Mouse (Mus musculus): ENCODE measurements around the gene Pfkfb2.

Gene Pfkfb2

DNA sequence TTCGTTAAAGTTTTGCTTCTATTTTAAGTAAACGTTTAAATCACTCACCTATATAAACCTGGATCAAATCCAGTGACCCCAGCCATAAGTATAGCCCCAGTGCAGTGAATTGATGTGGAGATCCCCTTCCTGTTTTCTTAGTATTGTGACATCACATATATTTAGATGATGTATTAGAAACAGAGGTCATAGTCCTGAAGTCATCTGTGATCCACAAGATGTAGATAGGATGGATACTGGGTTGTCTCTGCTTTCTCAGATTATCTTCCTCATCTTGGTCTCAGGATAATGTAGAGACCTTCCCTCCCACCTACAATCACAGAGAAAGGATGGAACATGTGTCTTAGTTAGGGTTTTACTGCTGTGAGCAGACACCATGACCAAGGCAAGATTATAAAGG lies at the start of gene Pfkfb2:
Gene Pfkfb2 (minus strand): TSS at position 101 of the 400 bp plus-strand sequence.
- DNase-seq (ENCODE audit: low read depth in 1 of 2, low spot score in 2 of 2): no peak

DNA sequence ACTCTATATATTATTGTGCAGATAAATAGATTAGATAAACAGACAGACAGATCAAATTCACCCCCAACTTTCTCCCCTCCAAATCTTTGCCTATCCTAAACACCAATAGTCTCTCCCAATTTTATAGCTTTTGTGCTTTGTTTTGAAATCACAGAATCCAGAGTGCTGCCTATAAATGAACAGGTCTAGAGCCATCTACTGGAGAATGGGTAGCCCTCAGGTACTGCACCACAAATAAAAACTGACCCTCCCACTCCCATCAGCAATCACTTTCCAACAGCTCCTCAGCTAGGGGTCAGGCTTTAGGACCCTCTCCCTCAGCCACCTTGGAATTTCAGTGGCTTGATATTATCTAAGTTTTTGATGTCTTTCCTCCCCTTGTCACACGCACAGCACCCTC lies 47.6 kb upstream of the Pfkfb2 start:
- DNase-seq (ENCODE audit: low read depth in 1 of 2, low spot score in 2 of 2): no peak

DNA sequence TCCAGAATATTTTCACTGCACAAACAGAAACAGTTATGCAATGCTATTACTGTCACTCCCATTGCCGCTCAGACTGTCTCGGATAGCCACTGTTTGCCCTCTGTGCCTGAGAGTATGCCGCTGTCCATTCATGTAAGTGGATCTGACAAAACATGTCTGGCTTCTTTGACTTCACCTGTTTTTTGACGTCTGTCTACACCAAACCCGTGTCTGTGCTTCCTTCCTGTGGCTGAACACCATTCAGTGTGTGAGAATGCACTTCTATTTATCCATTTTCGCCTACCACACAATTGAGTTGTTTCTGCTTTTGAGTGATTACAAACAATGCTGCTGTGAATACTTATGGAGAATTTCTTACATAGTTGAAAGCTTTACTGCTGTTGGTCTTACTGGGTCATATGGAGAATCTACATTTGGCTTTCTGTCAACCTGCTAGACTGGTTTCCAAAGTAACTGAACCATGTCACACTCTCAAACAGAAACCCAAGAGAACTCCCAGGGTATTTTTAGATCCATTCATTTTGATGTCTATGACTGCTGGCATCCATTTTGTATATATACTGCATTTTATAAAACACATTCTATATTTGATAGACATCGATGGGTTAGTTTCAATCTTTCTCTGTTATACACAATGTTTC lies 46.8 kb upstream of the Pfkfb2 start:
- DNase-seq (ENCODE audit: low read depth in 1 of 2, low spot score in 2 of 2): no peak

DNA sequence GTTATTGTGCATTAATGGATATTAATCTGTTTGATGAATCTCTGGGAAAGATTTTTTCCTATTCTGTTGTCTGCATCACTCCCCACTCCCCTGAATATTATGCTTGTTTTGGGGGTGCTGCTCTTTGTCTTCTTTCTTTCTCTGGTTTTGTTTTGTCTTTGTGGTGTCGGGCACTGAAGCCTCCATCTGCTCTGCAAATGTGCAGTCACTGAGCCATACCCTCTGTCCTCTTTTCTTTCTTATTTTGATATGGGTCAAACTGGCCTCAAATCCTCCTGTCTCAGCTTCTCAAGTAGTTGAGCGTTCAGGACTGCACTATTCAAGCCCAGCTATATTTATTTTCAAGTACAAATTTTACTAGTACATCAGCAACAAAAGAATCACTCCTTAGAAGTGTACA lies 46.2 kb upstream of the Pfkfb2 start:
- no peak for DNase-seq (ENCODE audit: low read depth in 1 of 2, low spot score in 2 of 2)

DNA sequence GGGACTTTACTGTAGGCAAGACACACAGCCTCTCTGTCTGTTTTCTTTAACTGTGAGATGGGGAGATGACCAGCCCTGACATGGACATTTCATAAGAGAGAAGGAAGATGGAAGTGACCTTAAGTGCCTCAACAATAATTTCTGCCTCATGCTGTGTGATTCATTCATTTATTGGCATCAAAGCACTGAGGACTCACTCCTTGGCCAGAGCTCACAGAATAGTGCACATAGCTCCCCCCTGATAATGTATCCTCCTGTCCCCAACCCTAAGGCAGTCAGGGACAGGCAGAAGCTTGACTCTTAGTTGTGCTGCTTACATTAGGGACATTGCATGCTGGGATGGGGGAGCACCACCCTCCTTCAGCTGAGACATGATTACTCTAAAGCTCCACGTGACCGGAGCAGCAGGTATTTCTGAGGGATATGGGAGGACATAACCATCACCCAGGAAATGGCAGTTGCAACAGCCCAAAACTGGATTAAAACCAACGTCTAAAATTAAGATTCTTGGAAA lies 42.0 kb upstream of the Pfkfb2 start:
- DNase-seq (ENCODE audit: low read depth in 1 of 2, low spot score in 2 of 2): no peak

DNA sequence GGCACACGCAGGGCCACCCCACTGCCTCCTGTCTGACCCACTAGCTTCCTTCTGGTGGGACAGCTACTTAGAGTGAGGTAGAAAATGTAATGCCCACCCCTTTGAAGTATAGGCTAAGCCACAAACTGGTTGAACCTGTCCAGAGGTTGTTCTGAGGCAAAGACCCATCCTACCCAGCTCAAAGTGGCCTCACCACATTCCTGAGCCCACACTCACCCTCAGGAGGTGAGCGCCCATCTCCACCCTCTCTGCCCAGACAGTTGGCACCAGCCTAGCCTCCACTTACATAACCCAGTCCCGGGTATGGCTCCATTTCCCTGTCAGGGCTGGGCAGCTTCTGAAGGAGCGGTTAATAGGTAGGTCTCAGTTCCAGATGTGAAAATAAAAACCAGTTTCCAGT lies 41.4 kb upstream of the Pfkfb2 start:
- no peak for DNase-seq (ENCODE audit: low read depth in 1 of 2, low spot score in 2 of 2)

DNA sequence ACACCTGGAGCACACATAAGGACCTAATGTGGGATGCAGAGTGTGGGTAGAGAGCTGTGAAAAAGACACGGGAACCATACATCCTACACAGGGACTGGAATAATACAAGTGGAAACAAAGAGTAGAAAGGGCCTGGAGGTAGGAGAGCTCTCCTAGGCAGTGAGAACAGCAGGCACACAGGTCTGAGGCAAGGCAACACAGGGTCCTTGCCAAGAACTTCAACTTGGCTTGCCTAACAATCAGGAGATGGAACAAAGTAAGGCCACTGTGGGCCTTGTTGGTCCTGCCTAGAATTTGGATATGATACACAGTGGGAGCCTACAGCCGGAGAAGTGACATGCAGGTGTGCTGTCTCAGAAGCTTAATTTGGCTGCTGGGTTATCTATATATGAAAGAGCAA lies 40.9 kb upstream of the Pfkfb2 start:
- no peak for DNase-seq (ENCODE audit: low read depth in 1 of 2, low spot score in 2 of 2)

DNA sequence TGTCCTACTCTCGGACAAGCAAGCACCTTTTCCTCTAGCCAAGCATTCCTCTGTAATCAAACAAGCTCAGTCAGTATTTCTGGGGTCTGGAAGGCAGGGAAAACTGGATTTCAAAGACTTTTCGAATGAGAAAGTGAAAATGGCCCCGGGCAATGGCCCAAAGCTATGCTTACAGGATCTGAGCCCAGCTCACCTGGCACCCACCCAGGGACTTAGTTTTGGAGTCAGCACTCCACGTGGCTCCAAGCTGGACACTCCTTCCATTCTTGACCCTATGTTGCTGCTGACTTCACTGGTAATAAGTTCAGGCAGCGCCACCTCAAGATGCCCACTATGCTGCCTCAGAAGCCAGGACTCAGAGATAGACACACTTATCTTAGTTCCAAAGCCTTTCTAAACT lies 38.0 kb upstream of the Pfkfb2 start:
- DNase-seq (ENCODE audit: low read depth in 1 of 2, low spot score in 2 of 2): no peak

DNA sequence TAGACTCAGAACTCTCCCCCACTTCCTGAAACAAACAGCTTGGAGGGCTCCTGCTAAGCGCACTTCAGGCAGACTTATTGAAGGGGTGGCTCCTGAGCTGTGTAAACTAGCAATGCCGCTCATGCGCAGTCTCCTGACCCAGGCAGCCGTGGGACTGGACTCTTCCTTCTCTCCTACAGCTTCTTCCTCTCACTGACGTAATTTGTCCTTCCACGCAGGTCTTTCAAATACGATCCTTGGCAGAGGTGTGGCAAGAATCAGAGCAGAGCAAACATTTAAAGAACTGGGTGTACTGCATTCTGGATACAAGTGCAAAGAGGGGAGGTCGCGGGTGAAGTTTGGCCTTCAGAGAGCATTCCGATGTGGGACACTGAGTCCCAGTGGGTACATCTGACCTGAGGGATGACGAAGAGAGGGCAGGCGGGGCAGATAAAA lies 35.0 kb upstream of the Pfkfb2 start:
- DNase-seq (ENCODE audit: low read depth in 1 of 2, low spot score in 2 of 2): no peak

DNA sequence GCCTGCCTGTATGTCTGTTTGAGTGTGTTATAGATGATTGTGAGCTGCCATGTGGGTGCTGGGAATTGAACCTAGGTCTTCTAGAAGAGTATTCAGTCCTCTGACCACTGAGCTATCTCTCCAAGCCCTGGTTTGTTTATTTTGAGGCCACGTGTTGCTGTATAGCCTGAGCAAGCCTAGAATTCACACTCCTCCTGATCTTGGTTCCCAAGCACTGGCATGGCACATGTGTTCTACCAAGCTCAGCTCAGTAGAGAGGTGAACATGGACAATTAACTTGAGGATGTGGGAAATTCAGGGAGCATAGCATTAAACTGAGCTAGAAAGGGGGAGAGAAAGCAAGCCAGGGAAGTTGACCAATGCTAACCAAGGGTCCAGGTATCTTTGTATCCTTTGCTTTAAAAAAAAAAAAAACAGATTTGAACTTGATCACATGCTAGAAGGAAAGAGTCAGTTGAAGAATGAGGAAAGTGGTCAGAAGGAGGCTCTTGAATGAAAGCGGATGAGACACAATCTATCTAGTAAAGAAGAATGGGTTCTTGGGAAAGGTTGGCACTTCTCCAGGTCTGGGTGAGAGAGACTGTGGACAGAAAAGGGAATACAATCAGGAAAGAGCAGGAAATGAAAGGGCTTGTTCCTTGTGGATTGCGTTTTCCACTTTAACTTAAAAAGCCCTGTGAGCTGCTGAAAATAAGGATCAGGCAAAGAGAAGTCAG lies 33.1 kb upstream of the Pfkfb2 start:
- no peak for DNase-seq (ENCODE audit: low read depth in 1 of 2, low spot score in 2 of 2)

DNA sequence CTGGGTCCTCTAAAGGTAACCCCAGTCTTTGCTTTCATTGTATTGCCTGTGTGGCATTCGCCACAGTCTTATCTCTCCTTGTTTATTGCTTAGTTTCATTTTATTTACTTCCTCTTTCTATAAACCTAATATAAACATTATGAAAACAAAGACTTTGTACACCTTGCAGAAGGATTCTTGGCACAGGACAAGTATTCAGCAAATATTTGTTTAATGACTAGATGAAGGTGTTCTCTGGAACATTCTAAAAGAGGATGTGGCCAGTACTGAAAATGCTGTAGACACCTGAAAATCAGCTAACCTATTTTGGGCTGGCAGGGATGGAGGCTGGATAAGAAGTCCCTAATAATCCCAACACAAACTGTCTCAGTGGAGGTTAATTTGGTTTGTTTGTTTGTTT lies 32.5 kb upstream of the Pfkfb2 start:
- DNase-seq (ENCODE audit: low read depth in 1 of 2, low spot score in 2 of 2): no peak

DNA sequence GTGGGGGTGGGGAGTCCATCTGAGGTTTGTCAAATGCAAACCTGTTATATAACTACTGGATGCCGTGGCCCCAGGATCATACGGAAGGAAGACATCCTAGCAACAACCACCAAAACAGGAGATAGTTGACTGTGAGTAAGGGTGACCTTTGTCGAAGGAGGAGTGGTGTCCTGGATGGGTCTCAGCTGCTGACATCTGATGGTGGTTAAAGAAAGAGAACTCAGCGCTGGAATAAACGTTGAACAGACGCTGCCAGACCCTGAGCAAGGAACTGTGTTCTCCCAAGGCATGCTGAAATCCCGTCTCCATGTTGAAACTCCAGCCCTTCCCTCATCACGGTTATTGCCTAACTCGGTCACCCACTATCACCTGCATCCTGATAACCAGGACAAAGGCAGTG lies 30.6 kb upstream of the Pfkfb2 start:
- DNase-seq (ENCODE audit: low read depth in 1 of 2, low spot score in 2 of 2): no peak

DNA sequence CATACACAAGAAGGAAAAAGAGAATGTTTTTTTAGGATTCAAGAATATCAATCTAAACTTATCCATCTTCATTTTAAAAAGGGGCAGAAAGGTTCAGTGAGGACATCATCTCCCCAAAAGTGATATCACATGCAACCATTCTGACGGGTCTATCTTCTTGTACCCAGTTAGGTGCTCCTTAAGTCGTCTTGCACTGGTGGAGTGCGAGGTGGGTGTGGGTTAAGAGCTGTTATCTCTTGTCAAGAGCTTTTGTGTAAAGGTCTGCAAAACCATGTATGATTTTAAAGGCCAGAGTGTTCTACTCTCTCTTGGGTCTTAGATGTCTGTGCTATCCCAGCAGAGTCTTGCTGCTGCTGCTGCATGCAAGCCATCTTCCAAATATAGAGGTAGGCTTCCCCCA lies 17.8 kb upstream of the Pfkfb2 start:
- DNase-seq (ENCODE audit: low read depth in 1 of 2, low spot score in 2 of 2): no peak

DNA sequence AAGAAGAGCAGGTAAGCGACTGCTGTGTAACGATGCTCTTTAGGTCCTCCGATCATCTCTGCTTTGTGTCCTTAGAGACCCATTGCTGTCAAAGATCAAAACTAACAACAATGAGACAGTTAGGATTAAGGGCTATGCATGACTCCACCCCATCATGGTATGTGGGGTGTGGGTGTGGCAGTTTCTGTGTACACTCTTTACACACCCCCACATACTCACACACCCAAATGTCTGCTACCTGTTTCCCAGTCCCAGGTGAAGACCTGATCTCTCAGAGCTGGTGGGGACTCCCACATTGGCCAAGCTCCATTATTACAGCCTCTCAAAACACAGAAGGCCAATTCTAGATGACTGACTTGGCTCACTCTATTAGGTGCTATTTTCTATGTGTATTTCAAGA lies 16.5 kb upstream of the Pfkfb2 start:
- no peak for DNase-seq (ENCODE audit: low read depth in 1 of 2, low spot score in 2 of 2)

DNA sequence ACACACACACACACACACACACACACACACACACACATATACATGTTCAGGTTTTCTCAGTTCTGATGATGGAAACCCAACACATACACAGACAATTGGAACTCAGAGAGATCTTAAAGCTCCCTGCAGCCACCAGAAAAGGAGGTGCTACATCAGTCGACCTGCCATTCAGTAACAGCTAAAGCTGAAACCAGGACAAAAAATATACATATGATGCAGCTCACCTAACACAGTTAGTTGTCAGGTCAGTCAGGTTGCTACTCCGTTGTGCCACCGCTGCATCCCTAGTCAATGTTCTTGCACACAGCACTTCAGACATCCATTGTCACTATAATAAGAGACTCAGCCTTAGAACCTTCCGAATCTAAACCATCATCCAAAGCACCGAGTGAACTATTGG lies 15.9 kb upstream of the Pfkfb2 start:
- DNase-seq (ENCODE audit: low read depth in 1 of 2, low spot score in 2 of 2): no peak

DNA sequence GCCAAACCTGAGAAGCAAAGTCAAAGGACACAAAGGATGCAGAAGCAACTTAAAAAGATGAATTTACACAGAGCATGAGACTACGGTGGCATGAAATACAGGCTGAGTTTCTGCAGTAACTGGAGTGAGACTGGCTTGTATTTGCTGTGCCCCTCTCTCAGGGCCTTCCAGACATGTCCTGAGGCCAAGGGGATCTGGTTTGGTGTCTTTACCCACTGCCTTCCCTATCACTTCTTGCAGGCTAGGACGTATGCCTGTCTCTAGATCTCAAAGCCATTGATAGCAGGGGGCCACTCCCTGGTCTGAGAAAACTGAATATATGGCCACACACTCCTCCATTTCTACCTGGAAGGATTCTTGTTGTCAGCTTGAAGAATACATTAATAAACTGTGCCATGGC lies 15.2 kb upstream of the Pfkfb2 start:
- no peak for DNase-seq (ENCODE audit: low read depth in 1 of 2, low spot score in 2 of 2)

DNA sequence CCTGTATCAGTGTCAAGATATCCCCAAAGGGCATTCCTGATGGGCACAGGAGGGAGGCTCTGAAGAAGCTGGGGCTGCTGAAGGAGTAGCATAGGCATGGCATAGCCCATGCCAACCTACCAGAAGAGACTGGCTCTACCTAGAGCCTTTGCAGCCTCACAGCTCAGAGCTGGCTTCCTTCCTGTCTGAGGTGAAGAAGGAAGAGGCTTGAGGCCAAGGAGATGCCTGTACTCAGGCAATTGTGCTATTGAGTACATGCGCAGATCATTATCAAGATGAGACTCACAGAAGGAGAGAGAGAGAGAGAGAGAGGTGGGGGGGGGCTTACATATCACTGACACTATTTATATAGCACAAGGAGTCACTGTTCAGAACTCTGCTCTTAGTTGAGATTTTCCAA lies 14.7 kb upstream of the Pfkfb2 start:
- DNase-seq (ENCODE audit: low read depth in 1 of 2, low spot score in 2 of 2): no peak

DNA sequence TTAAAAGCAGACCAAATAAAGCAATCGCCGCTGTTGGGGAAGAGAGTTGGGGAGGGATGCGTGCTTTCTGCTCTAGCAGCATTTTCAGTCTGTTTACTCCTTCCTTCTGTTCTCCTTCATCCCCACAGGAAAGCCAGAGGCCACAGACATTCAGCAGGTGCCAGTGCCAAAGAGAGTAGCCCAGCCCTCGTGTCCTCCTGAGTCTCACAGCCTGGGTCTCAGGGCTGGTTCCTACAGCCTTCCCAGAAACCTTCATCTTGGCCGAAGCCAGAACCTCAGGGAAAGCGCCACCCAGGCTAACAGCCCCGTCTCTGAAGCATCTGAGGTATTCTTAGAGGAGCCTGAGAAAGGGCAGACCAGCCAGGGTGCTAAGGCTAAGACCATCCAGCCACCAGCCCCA lies 13.1 kb upstream of the Pfkfb2 start:
- DNase-seq (ENCODE audit: low read depth in 1 of 2, low spot score in 2 of 2): no peak

DNA sequence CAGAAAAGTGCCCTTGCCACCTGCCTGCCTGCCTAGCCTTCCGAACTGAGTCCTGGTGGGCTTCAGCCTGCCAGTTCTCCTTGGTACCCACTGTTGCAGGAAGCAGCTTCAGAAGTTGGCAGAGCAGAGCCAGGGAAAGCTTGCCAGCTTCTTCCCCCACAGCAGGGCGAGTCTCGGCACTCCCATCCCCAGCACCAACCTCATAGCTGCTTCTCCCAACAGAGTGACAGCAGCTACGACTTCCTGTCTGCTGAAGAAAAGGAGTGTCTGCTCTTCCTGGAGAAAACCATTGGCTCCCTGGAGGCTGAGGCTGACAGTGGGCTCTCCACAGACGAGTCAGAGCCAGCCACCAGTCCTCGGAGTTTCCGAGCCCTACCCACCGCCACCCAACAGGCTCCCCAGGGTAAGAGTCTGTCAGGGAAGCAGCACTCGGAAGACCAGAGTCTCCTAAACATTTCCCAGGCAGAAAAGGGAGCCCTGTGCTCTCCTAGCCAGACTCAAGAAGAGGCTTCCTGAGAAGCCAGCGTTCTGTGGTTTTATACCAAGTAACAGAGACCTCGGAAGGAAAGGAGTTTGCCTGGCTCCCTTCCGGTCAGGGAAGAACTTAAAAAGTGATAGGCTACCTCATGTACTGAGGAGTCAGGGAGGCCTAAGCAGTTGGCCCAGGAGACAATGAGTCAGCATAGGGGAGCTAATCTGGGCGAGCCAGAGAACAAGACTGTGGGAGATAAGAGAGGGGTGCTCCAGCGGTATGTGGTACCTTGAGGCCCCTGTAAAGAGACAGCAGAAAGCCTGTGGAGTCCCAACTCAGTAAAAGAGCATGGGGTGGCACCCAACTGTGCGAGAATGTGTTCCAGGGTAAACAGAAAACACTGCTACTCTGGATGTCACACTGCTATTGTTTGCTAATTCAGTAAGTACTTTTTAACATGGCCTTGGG lies 12.0 kb upstream of the Pfkfb2 start:
- no peak for DNase-seq (ENCODE audit: low read depth in 1 of 2, low spot score in 2 of 2)

DNA sequence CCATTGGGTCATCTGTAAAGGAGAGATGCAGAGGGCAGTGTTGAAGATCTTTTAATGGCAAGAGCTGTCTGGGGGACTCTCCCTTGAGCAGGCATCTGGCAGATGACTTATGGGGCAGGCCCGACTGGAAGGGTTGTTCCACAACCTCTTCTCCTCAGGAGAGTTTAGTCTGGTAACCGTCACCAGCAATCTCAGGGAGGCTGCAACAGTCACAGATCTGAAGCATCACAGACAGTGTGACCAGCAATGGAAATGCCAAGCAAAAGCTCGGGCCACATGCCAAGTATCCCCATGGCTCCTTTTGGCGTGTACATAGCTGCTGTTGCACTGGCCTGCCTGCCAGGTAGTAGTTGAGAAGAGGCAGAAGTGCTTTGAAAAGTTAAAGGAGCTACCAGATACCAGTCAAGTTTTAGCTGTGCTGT lies 11.2 kb upstream of the Pfkfb2 start:
- DNase-seq (ENCODE audit: low read depth in 1 of 2, low spot score in 2 of 2): no peak

DNA sequence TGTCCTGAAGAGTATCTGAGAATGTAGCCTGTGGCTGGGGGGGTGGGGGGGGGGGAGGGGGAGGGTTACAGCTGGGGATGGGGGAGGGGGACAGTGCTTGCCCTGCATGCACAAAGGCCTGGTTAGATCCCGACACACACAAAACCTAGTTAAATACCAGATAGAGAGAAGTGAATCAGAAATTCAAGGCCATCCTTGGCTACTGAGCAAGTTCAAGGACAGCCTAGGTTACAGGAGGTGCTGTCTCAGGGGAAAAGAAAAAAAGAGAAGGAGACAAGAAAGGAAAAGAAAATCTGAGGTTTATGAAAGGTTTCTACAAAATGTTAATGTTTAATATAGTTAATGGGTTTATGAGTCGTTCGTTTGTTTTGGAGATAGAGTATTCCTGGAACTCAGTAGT lies 10.6 kb upstream of the Pfkfb2 start:
- DNase-seq (ENCODE audit: low read depth in 1 of 2, low spot score in 2 of 2): no peak
